ENCODE assay signal across 7 mouse cellular contexts in genomic region chr15:89233586-89233985, GRCm38 (mm10). TPM values are rescaled to one million over a fixed set of nuclear protein-coding genes. Genes with fewer than 3 reads are reported as not detected.
DNase-seq lines count a peak whose midpoint lies in the region; ATAC-seq and TF ChIP-seq lines count a peak whose summit lies in the region.

No protein-coding gene starts in this region.

- in situ Hi-C loops in Patski (cut with MboI; ENCODE audit: low pct_unique_long_range_greater_than_20kb): no loop called here

- POLR2A ChIA-PET in Patski (lab: Charles Lee): no interaction called here

- CTCF ChIA-PET in Patski (lab: Charles Lee): interaction anchor here (0.9 kb wide), 1 partner anchor 50 kb away, joined by 3 read pairs; no protein-coding TSS in a partner anchor

- ATAC-seq in Patski: peak; percentile 60
- ATAC-seq in erythroid progenitor cell, adult 5-6 weeks (replicated peaks; ENCODE audit: low FRiP score, poor library complexity, severe bottlenecking): no peak

- H3K27me3 ChIP-seq in Patski: no peaks in the 10 kb centered on the region

- DNase-seq in layer of hippocampus, adult 2 months (ENCODE audit: low spot score in 2 of 2): peak in 1 of 2 experiments; percentile 47
- no peak for DNase-seq in layer of hippocampus, postnatal 10 days (ENCODE audit: low spot score in 2 of 2)
- DNase-seq in Patski (ENCODE audit: low read depth, low spot score): peak; percentile 20
- DNase-seq in cerebellum, adult 11-12 months: peak; percentile 84
- DNase-seq in kidney, postnatal 14 days: peak; percentile 24
- no peak for DNase-seq in thymus, postnatal 0 days (ENCODE audit: low spot score)

- H3K27ac ChIP-seq in layer of hippocampus, adult 2 months: no peak overlapping the region

- TF ChIP-seq CTCF in layer of hippocampus, adult 2 months (conservative IDR thresholded peaks at IDR 0.05): peak; percentile 35
- peak; percentile 52 for TF ChIP-seq CTCF in Patski (IDR thresholded peaks at IDR 0.05)

- no peak overlapping the region for H3K4me3 ChIP-seq in layer of hippocampus, adult 2 months

RNA-seq across cellular contexts. Expression of gene Ppp6r2, which starts 22.2 kb away (rescaled TPM):
- total RNA-seq in layer of hippocampus, adult 2 months (2021): 100 to 1,000 TPM; 170 to 172 TPM
- total RNA-seq in layer of hippocampus, postnatal 10 days (2021): 100 to 1,000 TPM; 159 to 174 TPM
- 37.2 TPM for polyA plus RNA-seq in Patski (2021)
- polyA plus RNA-seq in thymus, postnatal 0 days (2015; fragmentation: Nextera tagmentation; extraction: Ambion mirVana): 30.8 and 38.2 TPM in 2 replicates
- 59.1 and 61.6 TPM in 2 replicates for total RNA-seq in erythroid progenitor cell, adult 5-6 weeks (2015; ENCODE audit: low replicate concordance)
- total RNA-seq in erythroid progenitor cell, adult 5-6 weeks (2017; ENCODE audit: low replicate concordance): 55.4 and 79.1 TPM in 2 replicates

RNA-seq across cellular contexts. Expression of gene Dennd6b, which starts 37.3 kb away (rescaled TPM):
- total RNA-seq in layer of hippocampus, adult 2 months (2021): 10 to 100 TPM; 39.6 to 41.5 TPM
- 10 to 100 TPM; 33.1 to 37.5 TPM for total RNA-seq in layer of hippocampus, postnatal 10 days (2021)
- 11.3 TPM for polyA plus RNA-seq in Patski (2021)
- polyA plus RNA-seq in thymus, postnatal 0 days (2015; fragmentation: Nextera tagmentation; extraction: Ambion mirVana): 13.5 and 14.2 TPM in 2 replicates
- total RNA-seq in erythroid progenitor cell, adult 5-6 weeks (2015; ENCODE audit: low replicate concordance): 1.7 TPM in 1 of 2 replicates, not detected in the other
- 0.76 and 1.5 TPM in 2 replicates for total RNA-seq in erythroid progenitor cell, adult 5-6 weeks (2017; ENCODE audit: low replicate concordance)

RNA-seq across cellular contexts. Expression of gene Plxnb2, which starts 53.0 kb away (rescaled TPM):
- 10 to 100 TPM; 49.7 to 59.1 TPM for total RNA-seq in layer of hippocampus, adult 2 months (2021)
- 10 to 100 TPM; 65.4 to 78.2 TPM for total RNA-seq in layer of hippocampus, postnatal 10 days (2021)
- 444 TPM for polyA plus RNA-seq in Patski (2021)
- polyA plus RNA-seq in thymus, postnatal 0 days (2015; fragmentation: Nextera tagmentation; extraction: Ambion mirVana): 19.0 and 19.4 TPM in 2 replicates
- total RNA-seq in erythroid progenitor cell, adult 5-6 weeks (2015; ENCODE audit: low replicate concordance): 7.2 and 9.2 TPM in 2 replicates
- total RNA-seq in erythroid progenitor cell, adult 5-6 weeks (2017; ENCODE audit: low replicate concordance): 1.9 and 8.2 TPM in 2 replicates

Comparison
In these comparisons a context has a peak if more than half of its experiments do, and no peak if none do; other contexts are left out.
1. DNase-seq: peak in Patski (single experiment), cerebellum, adult 11-12 months (single experiment) and kidney, postnatal 14 days (single experiment); none in layer of hippocampus, postnatal 10 days (0 of 2) and thymus, postnatal 0 days (single experiment).
2. RNA of gene Dennd6b, which starts 37.3 kb away (total RNA-seq): 39.6 to 41.5 TPM in layer of hippocampus, adult 2 months and 33.1 to 37.5 TPM in layer of hippocampus, postnatal 10 days; 0.76 to 1.7 TPM in erythroid progenitor cell, adult 5-6 weeks; every median in the first group is over 10 times any median in the second.
3. RNA of gene Plxnb2, which starts 53.0 kb away (total RNA-seq): 65.4 to 78.2 TPM in layer of hippocampus, postnatal 10 days and 49.7 to 59.1 TPM in layer of hippocampus, adult 2 months; 1.9 to 9.2 TPM in erythroid progenitor cell, adult 5-6 weeks; every median in the first group is over 4 times any median in the second.